In genomic region chr6:103352405-103353124, GRCm38 (mm10) we compare ENCODE assay signal across 13 mouse cellular contexts.
DNase-seq lines count a peak whose midpoint lies in the region; TF ChIP-seq lines count a peak whose summit lies in the region.
"Had no signal": no experiment of that assay in that cellular context is flagged by ENCODE, and none has a peak within 500 bp of the region (broad histone marks: within the 10 kb centered on the region; RNA-seq: fewer than 3 reads in every experiment).

No protein-coding gene starts in this region.

- no peak overlapping the region for H3K4me3 ChIP-seq in layer of hippocampus, adult 2 months
- H3K4me3 ChIP-seq: embryonic facial prominence, embryonic 13.5 days had no signal

- no peak for TF ChIP-seq CTCF in layer of hippocampus, adult 2 months (conservative IDR thresholded peaks at IDR 0.05)

- peak; percentile 16 to 36 for DNase-seq in frontal cortex, postnatal 36 days (ENCODE audit: low spot score in 2 of 2)
- DNase-seq in frontal cortex, postnatal 25 days (ENCODE audit: low spot score in 2 of 2): no peak
- DNase-seq in right cerebral cortex, adult 2 months (ENCODE audit: low spot score in 2 of 2): peak; percentile 18 to 25
- DNase-seq in right cerebral cortex, postnatal 25 days: no peak
- DNase-seq in layer of hippocampus, adult 2 months (ENCODE audit: low spot score in 2 of 2): peak; percentile 52 to 83
- DNase-seq in telencephalon, adult 2 months (ENCODE audit: low read depth, low spot score): peak; percentile 63
- DNase-seq in urinary bladder, postnatal 4 days (ENCODE audit: low spot score in 2 of 2): no peak
- no peak for DNase-seq in heart, adult 18-20 months
- DNase-seq: cerebellum, postnatal 14 days; kidney, postnatal 25 days; liver; thymus, postnatal 4 days had no signal

- peak overlapping the region; percentile 43 for H3K27ac ChIP-seq in layer of hippocampus, adult 2 months
- H3K27ac ChIP-seq: embryonic facial prominence, embryonic 13.5 days had no signal

Comparison
In these comparisons a context has a peak if more than half of its experiments do, and no peak if none do; other contexts are left out.
1. DNase-seq: peak in frontal cortex, postnatal 36 days (2 of 2), right cerebral cortex, adult 2 months (2 of 2), layer of hippocampus, adult 2 months (2 of 2) and telencephalon, adult 2 months (single experiment); none in frontal cortex, postnatal 25 days (0 of 2), right cerebral cortex, postnatal 25 days (single experiment), urinary bladder, postnatal 4 days (0 of 2) and heart, adult 18-20 months (0 of 2).